Mouse (Mus musculus) ES-Bruce4 (cell line): Measurements from ENCODE around the gene Cd247.

Experiments
- CTCF ChIP-seq: IDR thresholded peaks from one replicate; pipeline ENCODE4 v1.8.1; 2011; ENCODE audit warnings: low read depth, low read length
- EP300 ChIP-seq: IDR thresholded peaks from 2 replicates; pipeline ENCODE4 v1.6.1; 2011; ENCODE audit warnings: low read depth, low read length; ENCODE audit not compliant: insufficient read depth

DNA sequence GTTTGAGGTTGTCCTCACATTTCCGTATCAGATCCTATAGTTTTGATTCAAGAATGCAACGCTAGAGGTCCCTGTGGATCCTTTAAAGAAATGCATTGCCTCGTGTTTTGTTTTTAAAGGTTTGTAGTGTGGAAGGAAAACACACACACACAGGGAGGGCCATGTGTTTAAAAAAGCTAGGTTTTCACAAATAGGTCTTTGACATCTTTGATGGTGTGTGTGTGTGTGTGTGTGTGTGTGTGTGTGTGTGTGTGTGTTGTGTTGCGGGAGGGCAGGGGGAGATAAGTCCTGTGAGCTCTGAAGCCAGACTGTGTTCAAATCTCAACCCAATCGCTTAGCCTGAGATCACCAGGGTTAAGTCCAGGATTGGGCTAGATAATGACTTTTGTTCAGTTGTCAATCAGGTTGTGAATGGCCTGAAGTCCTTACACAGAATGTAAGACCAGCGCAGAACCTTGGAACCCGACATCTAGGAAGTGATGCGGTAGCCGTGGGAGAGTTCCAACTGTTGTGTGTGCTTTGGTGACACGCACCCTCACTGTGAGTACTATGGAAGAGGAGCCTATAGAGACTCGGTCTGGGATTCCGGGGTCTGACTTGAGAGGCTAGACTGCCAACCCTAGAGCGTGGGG, 8.4 kb upstream of the Cd247 start:
- TF ChIP-seq EP300 = no peak
- no peak for TF ChIP-seq CTCF
